Mouse (Mus musculus) MEL (cell line): ENCODE data around the gene Trex1. TPM values are rescaled to one million over a fixed set of nuclear protein-coding genes. Genes with fewer than 3 reads are reported as not detected.

ENCODE experiments used
- DNase-seq: peaks from one replicate; pipeline ENCODE4 v3.0.0; 2011; ENCODE audit warnings: low read depth, low spot score
- H3K27ac ChIP-seq: 2 replicates; pipeline ENCODE4 v1.5.1; 2012; ENCODE audit warnings: low read depth, mild to moderate bottlenecking, control low read depth, low read length, moderate library complexity; ENCODE audit not compliant: control insufficient read depth
- H3K27me3 ChIP-seq, 2 experiments: fragments of 150-350 bp in 1 of 2; sonication (generic) in 1 of 2; 2 replicates each; pipeline ENCODE4 v1.6.1; 2012; ENCODE audit warnings: low read length in 2 of 2, mild to moderate bottlenecking in 2 of 2, improper control_type of control experiment in 1 of 2, moderate library complexity in 1 of 2; ENCODE audit not compliant: insufficient read depth in 2 of 2, control insufficient read depth in 1 of 2
- H3K36me3 ChIP-seq, 2 experiments: 2 replicates each; pipeline ENCODE4 v1.6.1; 2012 to 2014; ENCODE audit warnings: low read length in 2 of 2, improper control_type of control experiment in 1 of 2, inconsistent platforms in 1 of 2, mild to moderate bottlenecking in 1 of 2; ENCODE audit not compliant: insufficient read depth in 2 of 2, control insufficient read depth in 1 of 2
- H3K4me1 ChIP-seq, 2 experiments: fragments of 150-350 bp in 1 of 2; sonication (generic) in 1 of 2; 2 replicates each; pipeline ENCODE4 v1.6.1; 2012; ENCODE audit warnings: low read length in 2 of 2, improper control_type of control experiment in 1 of 2, mild to moderate bottlenecking in 1 of 2; ENCODE audit not compliant: insufficient read depth in 2 of 2, control insufficient read depth in 1 of 2
- H3K4me3 ChIP-seq, 2 experiments: fragments of 150-350 bp in 1 of 2; sonication (generic) in 1 of 2; 2 replicates each; pipeline ENCODE4 v1.5.1; 2012; ENCODE audit warnings: low read depth in 2 of 2, low read length in 2 of 2, mild to moderate bottlenecking in 2 of 2, moderate library complexity in 2 of 2, control low read depth in 1 of 2, improper control_type of control experiment in 1 of 2; ENCODE audit not compliant: control insufficient read depth in 1 of 2, insufficient read depth in 1 of 2
- H3K79me2 ChIP-seq: 2 replicates; pipeline ENCODE4 v1.6.1; 2012; ENCODE audit warnings: mild to moderate bottlenecking, low read length, moderate library complexity; ENCODE audit not compliant: control insufficient read depth, poor library complexity, insufficient read depth
- H3K9ac ChIP-seq: 2 replicates; pipeline ENCODE4 v1.6.1; 2012; ENCODE audit warnings: low read depth, mild to moderate bottlenecking, control low read depth, low read length, moderate library complexity; ENCODE audit not compliant: control insufficient read depth, poor library complexity, severe bottlenecking
- H3K9me3 ChIP-seq: fragments of 150-350 bp; sonication (generic); replicated peaks from 2 replicates; pipeline ENCODE4 v1.6.1; 2012; ENCODE audit warnings: mild to moderate bottlenecking, low read length, improper control_type of control experiment, moderate library complexity; ENCODE audit not compliant: insufficient read depth
- BHLHE40 ChIP-seq: IDR thresholded peaks from 2 replicates; pipeline ENCODE4 v1.6.1; 2012; ENCODE audit warnings: low read depth, mild to moderate bottlenecking, inconsistent platforms, low read length, improper control_type of control experiment, borderline replicate concordance
- CHD2 ChIP-seq: IDR thresholded peaks from 2 replicates; pipeline ENCODE4 v1.6.1; 2011; ENCODE audit warnings: low read length, improper control_type of control experiment
- CTCF ChIP-seq, 3 experiments: IDR thresholded peaks in 2 of 3; conservative IDR thresholded peaks in 1 of 3; 2 replicates each; pipeline ENCODE4 v1.5.1; 2011 to 2012; ENCODE audit warnings: low read length in 3 of 3, low read depth in 2 of 3, mild to moderate bottlenecking in 2 of 3, improper control_type of control experiment in 1 of 3, inconsistent platforms in 1 of 3, mixed read lengths in 1 of 3, moderate library complexity in 1 of 3; ENCODE audit not compliant: control insufficient read depth in 1 of 3, insufficient read depth in 1 of 3, poor library complexity in 1 of 3, severe bottlenecking in 1 of 3
- ELF1 ChIP-seq: IDR thresholded peaks from 2 replicates; pipeline ENCODE4 v1.6.1; 2014; ENCODE audit warnings: low read depth, mild to moderate bottlenecking, inconsistent platforms, low read length, improper control_type of control experiment, moderate library complexity
- EP300 ChIP-seq, 2 experiments: IDR thresholded peaks; 2 replicates each; pipeline ENCODE4 v1.6.1; 2011; ENCODE audit warnings: improper control_type of control experiment in 2 of 2, low read length in 2 of 2, low read depth in 1 of 2, mild to moderate bottlenecking in 1 of 2
- ETS1 ChIP-seq: IDR thresholded peaks from 2 replicates; pipeline ENCODE4 v1.6.1; 2012; ENCODE audit warnings: low read depth, mild to moderate bottlenecking, inconsistent platforms, low read length, improper control_type of control experiment, moderate library complexity
- GABPA ChIP-seq: IDR thresholded peaks from 2 replicates; pipeline ENCODE4 v1.6.1; 2012; ENCODE audit warnings: low read depth, mild to moderate bottlenecking, inconsistent platforms, low read length, improper control_type of control experiment, moderate library complexity
- GATA1 ChIP-seq: IDR thresholded peaks from 2 replicates; pipeline ENCODE4 v1.6.1; 2011; ENCODE audit warnings: low read depth, low read length, improper control_type of control experiment
- KAT2A ChIP-seq: conservative IDR thresholded peaks from 2 replicates; pipeline ENCODE4 v1.6.1; 2012; ENCODE audit warnings: low read depth, low read length, improper control_type of control experiment, inconsistent platforms
- MAFK ChIP-seq: IDR thresholded peaks from 2 replicates; pipeline ENCODE4 v1.6.1; 2011; ENCODE audit warnings: low read depth, mild to moderate bottlenecking, low read length, improper control_type of control experiment, borderline replicate concordance
- MAX ChIP-seq: IDR thresholded peaks from 2 replicates; pipeline ENCODE4 v1.6.1; 2011; ENCODE audit warnings: low read length, improper control_type of control experiment
- MEF2A ChIP-seq: IDR thresholded peaks from 2 replicates; pipeline ENCODE4 v1.6.1; 2014; ENCODE audit warnings: low read depth, mild to moderate bottlenecking, inconsistent platforms, low read length, improper control_type of control experiment; ENCODE audit not compliant: poor library complexity, insufficient replicate concordance, severe bottlenecking; ENCODE audit errors: extremely low read depth
- MYC ChIP-seq: IDR thresholded peaks from 2 replicates; pipeline ENCODE4 v1.6.1; 2011; ENCODE audit warnings: low read depth, mild to moderate bottlenecking, low read length, improper control_type of control experiment, moderate library complexity
- NRF1 ChIP-seq: IDR thresholded peaks from 2 replicates; pipeline ENCODE4 v1.6.1; 2014; ENCODE audit warnings: low read depth, mild to moderate bottlenecking, inconsistent platforms, low read length, improper control_type of control experiment, moderate library complexity; ENCODE audit not compliant: poor library complexity, insufficient read depth, severe bottlenecking
- POLR2AphosphoS2 ChIP-seq: IDR thresholded peaks from 2 replicates; pipeline ENCODE4 v1.6.1; 2011; ENCODE audit warnings: low read length, improper control_type of control experiment
- POLR2AphosphoS5 ChIP-seq: IDR thresholded peaks from 2 replicates; pipeline ENCODE4 v1.6.1; 2012; ENCODE audit warnings: low read depth, borderline replicate concordance, mild to moderate bottlenecking, inconsistent platforms, low read length, moderate library complexity, mixed read lengths
- SMC3 ChIP-seq: IDR thresholded peaks from 2 replicates; pipeline ENCODE4 v1.6.1; 2011; ENCODE audit warnings: low read depth, low read length, improper control_type of control experiment
- TAL1 ChIP-seq: IDR thresholded peaks from 2 replicates; pipeline ENCODE4 v1.6.1; 2012; ENCODE audit warnings: mild to moderate bottlenecking, inconsistent platforms, low read length, moderate library complexity, mixed read lengths
- TBP ChIP-seq: IDR thresholded peaks from 2 replicates; pipeline ENCODE4 v1.8.0; 2011; ENCODE audit warnings: low read depth, low read length, improper control_type of control experiment
- USF1 ChIP-seq: IDR thresholded peaks from 2 replicates; pipeline ENCODE4 v1.6.1; 2014; ENCODE audit warnings: low read depth, mild to moderate bottlenecking, inconsistent platforms, low read length, improper control_type of control experiment, moderate library complexity
- USF2 ChIP-seq, 2 experiments: IDR thresholded peaks; 2 replicates each; pipeline ENCODE4 v1.6.1; 2011 to 2012; ENCODE audit warnings: improper control_type of control experiment in 2 of 2, low read length in 2 of 2, borderline replicate concordance in 1 of 2, inconsistent platforms in 1 of 2, low read depth in 1 of 2, mild to moderate bottlenecking in 1 of 2; ENCODE audit not compliant: insufficient read depth in 1 of 2
- ZMIZ1 ChIP-seq: IDR thresholded peaks from 2 replicates; pipeline ENCODE4 v1.6.1; 2012; ENCODE audit warnings: low read depth, mild to moderate bottlenecking, inconsistent platforms, low read length, improper control_type of control experiment, moderate library complexity
- polyA plus RNA-seq, 2 experiments: library from polyadenylated mRNA; stranded (reverse) in 1 of 2; unstranded in 1 of 2; fragments of >175 nt in 1 of 2; fragments of >200 nt in 1 of 2; gene quantifications; 2 replicates each; pipeline versions ENCODE4 v1.2.1 to v1.2.4; 2012; ENCODE audit warnings: low replicate concordance in 2 of 2, low read depth in 1 of 2; ENCODE audit not compliant: insufficient read length in 2 of 2, insufficient read depth in 1 of 2, missing spikeins in 1 of 2
- total RNA-seq: library from RNA; depleted of rRNA; stranded (reverse); fragments of 300-350 nt; gene quantifications from 2 replicates; pipeline ENCODE4 v1.2.3, GENCODE M21; 2012

Trex1 gene
- total and polyA plus RNA-seq, 3 experiments = 8.9 to 17.0 TPM; not detected in 1

- no peaks in the 10 kb centered on the region for H3K4me1 ChIP-seq
- H3K9ac ChIP-seq = no peak overlapping the region
- H3K27ac ChIP-seq = no peak overlapping the region
- H3K36me3 ChIP-seq = no peaks in the 10 kb centered on the region
- H3K4me3 ChIP-seq = no peak overlapping the region
- no peak for DNase-seq
- no peaks in the 10 kb centered on the region for H3K9me3 ChIP-seq
- TF ChIP-seq TBP (no peak), POLR2AphosphoS5 (no peak), SMC3 (no peak), EP300 (IDR thresholded peaks at IDR 0.05; ENCODE audit: low read depth in 1 of 2, low read length in 2 of 2) (no peak), MAX (no peak), MEF2A (no peak), USF2 (IDR thresholded peaks at IDR 0.05; ENCODE audit: borderline replicate concordance in 1 of 2, insufficient read depth in 1 of 2, low read depth in 1 of 2, low read length in 2 of 2) (no peak), ETS1 (no peak), TAL1 (no peak), KAT2A (no peak), MAFK (no peak)
- H3K27me3 ChIP-seq = no peaks in the 10 kb centered on the region
- H3K79me2 ChIP-seq = no peaks in the 10 kb centered on the region
These were observed 38.3 kb upstream of the Trex1 start for GRCm38 (mm10) chr9:109097831-109098230.

- no peak for DNase-seq
- Histone ChIP-seq H3K4me1 (no peaks in the 10 kb centered on the region), H3K36me3 (no peaks in the 10 kb centered on the region), H3K27ac (no peak overlapping the region), H3K9ac (no peak overlapping the region), H3K27me3 (no peaks in the 10 kb centered on the region), H3K9me3 (no peaks in the 10 kb centered on the region), H3K4me3 (no peak overlapping the region), H3K79me2 (no peaks in the 10 kb centered on the region)
- TF ChIP-seq GABPA (no peak), ETS1 (no peak), CHD2 (no peak), ZMIZ1 (no peak), BHLHE40 (no peak), ELF1 (no peak), CTCF (IDR thresholded peaks at IDR 0.05 in 2 of 3, conservative IDR thresholded peaks at IDR 0.05 in 1 of 3; ENCODE audit: control insufficient read depth in 1 of 3, insufficient read depth in 1 of 3, low read depth in 2 of 3, low read length in 3 of 3, poor library complexity in 1 of 3, severe bottlenecking in 1 of 3) (no peak), POLR2AphosphoS2 (no peak), MEF2A (no peak), MYC (no peak), GATA1 (no peak), USF1 (no peak), NRF1 (no peak)
These were observed 37.8 kb upstream of the Trex1 start for GRCm38 (mm10) chr9:109097291-109097690.
